Mouse (Mus musculus) hindbrain, embryonic 10.5 days (tissue): ENCODE measurements at regions not wholly inside any gene's neighbourhood (a gene's known extent, or its start where the extent isn't known, plus 50 kb on each side); places are given as distances from the start of the nearest gene placed in this dataset.

Source experiments
- DNase-seq: peaks from one replicate; pipeline ENCODE4 v3.0.0-alpha.2; 2017; ENCODE audit warnings: low spot score
- H3K27ac ChIP-seq: fragments of 300-500 bp; sonication (generic); 2 replicates; pipeline ENCODE4 v1.5.1; 2016; ENCODE audit warnings: mild to moderate bottlenecking, moderate library complexity
- H3K27me3 ChIP-seq: fragments of 300-500 bp; sonication (generic); 2 replicates; pipeline ENCODE4 v1.6.1; 2016; ENCODE audit warnings: mild to moderate bottlenecking; ENCODE audit not compliant: poor library complexity, insufficient read depth, severe bottlenecking
- H3K36me3 ChIP-seq: fragments of 300-500 bp; sonication (generic); 2 replicates; pipeline ENCODE4 v1.6.1; 2016; ENCODE audit warnings: mild to moderate bottlenecking, moderate library complexity
- H3K4me1 ChIP-seq: fragments of 300-500 bp; sonication (generic); replicated peaks from 2 replicates; pipeline ENCODE4 v1.6.1; 2016; ENCODE audit warnings: mild to moderate bottlenecking
- H3K4me3 ChIP-seq: fragments of 300-500 bp; sonication (generic); 2 replicates; pipeline ENCODE4 v1.5.1; 2016; ENCODE audit warnings: mild to moderate bottlenecking, moderate library complexity
- H3K9me3 ChIP-seq: fragments of 300-500 bp; sonication (generic); 2 replicates; pipeline ENCODE4 v1.6.1; 2016; ENCODE audit warnings: mild to moderate bottlenecking, moderate library complexity
- WGBS: fragments of 180-500 bp; shearing (Covaris S2); methylation state at CpG from one replicate; pipeline ENCODE4 v1.1.7; 2016; 5-methylcytosine and 5-hydroxymethylcytosine counted together

GRCm38 (mm10) chrX:150709416-150709815 is 52.0 kb upstream of the Tro start:
- Histone ChIP-seq H3K9me3 (no peaks in the 10 kb centered on the region), H3K4me3 (no peak overlapping the region), H3K27me3 (peaks cover 6% of the 10 kb centered on the region), H3K27ac (no peak overlapping the region), H3K36me3 (no peaks in the 10 kb centered on the region), H3K4me1 (no peaks in the 10 kb centered on the region)
- peak; percentile 9 for DNase-seq
- 46% methylated on average over 5 of the region's 5 CpGs for WGBS
